Mouse (Mus musculus) intestine, embryonic 14.5 days (tissue): ENCODE measurements around the gene Gas7. TPM values are rescaled to one million over a fixed set of nuclear protein-coding genes. Genes with fewer than 3 reads are reported as not detected.
A peak's percentile ranks its signal among the peaks of the same experiment; 100 is the strongest.

Experiments used
- ATAC-seq: fragments of 200-750 bp; cut with Nextera tagmentation; replicated peaks from 2 replicates; pipeline ENCODE4 v1.8.0; 2017; ENCODE audit warnings: low read depth, moderate number of reproducible peaks, moderate TSS enrichment, moderate library complexity; ENCODE audit not compliant: low FRiP score, low TSS enrichment
- DNase-seq: peaks from one replicate; pipeline ENCODE4 v3.0.0-alpha.2; 2018; ENCODE audit warnings: low spot score
- H3K27ac ChIP-seq: fragments of 300-500 bp; sonication (generic); 2 replicates; pipeline ENCODE4 v1.5.1; 2014; ENCODE audit warnings: low read depth, mild to moderate bottlenecking, control low read depth
- H3K27me3 ChIP-seq: fragments of 300-500 bp; sonication (generic); replicated peaks from 2 replicates; pipeline ENCODE4 v1.6.1; 2014; ENCODE audit warnings: low read length, control low read depth; ENCODE audit not compliant: control insufficient read depth, insufficient read depth
- H3K36me3 ChIP-seq: fragments of 300-500 bp; sonication (generic); 2 replicates; pipeline ENCODE4 v1.6.1; 2014; ENCODE audit warnings: low read length, control low read depth; ENCODE audit not compliant: control insufficient read depth, insufficient read depth
- H3K4me1 ChIP-seq: fragments of 300-500 bp; sonication (generic); replicated peaks from 2 replicates; pipeline ENCODE4 v1.6.1; 2014; ENCODE audit warnings: low read length, control low read depth, mixed read lengths; ENCODE audit not compliant: control insufficient read depth, insufficient read depth
- H3K4me2 ChIP-seq: fragments of 300-500 bp; sonication (generic); 2 replicates; pipeline ENCODE4 v1.6.1; 2014; ENCODE audit warnings: low read length
- H3K4me3 ChIP-seq: fragments of 300-500 bp; sonication (generic); 2 replicates; pipeline ENCODE4 v1.5.1; 2014; ENCODE audit warnings: low read depth, low read length, control low read depth, mixed read lengths
- H3K9ac ChIP-seq: fragments of 300-500 bp; sonication (generic); 2 replicates; pipeline ENCODE4 v1.6.1; 2014; ENCODE audit warnings: mild to moderate bottlenecking, low read length
- H3K9me3 ChIP-seq: fragments of 300-500 bp; sonication (generic); 2 replicates; pipeline ENCODE4 v1.6.1; 2016; ENCODE audit warnings: low read length, control low read depth; ENCODE audit not compliant: control insufficient read depth
- WGBS: fragments of 180-500 bp; shearing (Covaris S2); extraction: QIAGEN DNeasy Blood & Tissue Kit; methylation state at CpG from one replicate; pipeline ENCODE4 v1.1.7; 2014; 5-methylcytosine and 5-hydroxymethylcytosine counted together
- polyA plus RNA-seq: library from polyadenylated mRNA; unstranded; fragments of >200 nt; fragmentation: Nextera tagmentation; extraction: Ambion mirVana; gene quantifications from 2 replicates; pipeline ENCODE4 v1.2.1, GENCODE M21; 2014

Gene Gas7
- polyA plus RNA-seq, 1 experiment from 2014 or later: 8.6 TPM

GRCm38 (mm10) chr11:67656366-67656765 lies 201.1 kb downstream of the Gas7 start:
- H3K9me3 ChIP-seq: no peaks in the 10 kb centered on the region
- H3K36me3 ChIP-seq: no peaks in the 10 kb centered on the region
- no peak overlapping the region for H3K9ac ChIP-seq
- no peak overlapping the region for H3K27ac ChIP-seq
- WGBS: 84% methylated on average over 7 of the region's 7 CpGs
- H3K4me1 ChIP-seq: no peaks in the 10 kb centered on the region
- DNase-seq (no peak), ATAC-seq (no peak)
- no peak overlapping the region for H3K4me2 ChIP-seq
- no peak overlapping the region for H3K4me3 ChIP-seq
- H3K27me3 ChIP-seq: no peaks in the 10 kb centered on the region

DNA sequence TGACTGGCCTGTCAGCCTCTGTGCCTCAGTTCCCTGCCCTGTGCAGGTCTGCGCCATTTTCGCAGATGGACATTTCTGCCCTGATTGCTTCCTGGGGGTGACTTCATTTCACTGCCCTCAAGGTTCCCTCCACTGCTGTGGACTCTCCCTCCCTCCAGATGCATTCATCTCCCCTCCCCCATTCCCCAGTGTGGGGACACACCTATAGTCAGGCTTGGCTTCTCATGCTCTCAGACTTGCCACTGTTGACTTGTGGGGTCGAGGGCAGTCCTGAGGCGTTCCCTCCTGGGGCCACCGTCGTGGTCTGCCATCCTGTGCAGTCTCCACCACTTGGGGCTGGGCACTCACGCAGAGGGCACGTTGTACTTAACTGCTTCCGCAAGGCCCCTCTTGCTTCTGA lies 201.6 kb downstream of the Gas7 start:
- ATAC-seq: no peak
- no peaks in the 10 kb centered on the region for H3K9me3 ChIP-seq
- no peak overlapping the region for H3K4me2 ChIP-seq
- no peak overlapping the region for H3K4me3 ChIP-seq
- H3K4me1 ChIP-seq: no peaks in the 10 kb centered on the region
- no peak for DNase-seq
- H3K9ac ChIP-seq: no peak overlapping the region
- WGBS: 91% methylated on average over 9 of the region's 9 CpGs
- no peaks in the 10 kb centered on the region for H3K36me3 ChIP-seq
- H3K27ac ChIP-seq: no peak overlapping the region
- no peaks in the 10 kb centered on the region for H3K27me3 ChIP-seq

DNA sequence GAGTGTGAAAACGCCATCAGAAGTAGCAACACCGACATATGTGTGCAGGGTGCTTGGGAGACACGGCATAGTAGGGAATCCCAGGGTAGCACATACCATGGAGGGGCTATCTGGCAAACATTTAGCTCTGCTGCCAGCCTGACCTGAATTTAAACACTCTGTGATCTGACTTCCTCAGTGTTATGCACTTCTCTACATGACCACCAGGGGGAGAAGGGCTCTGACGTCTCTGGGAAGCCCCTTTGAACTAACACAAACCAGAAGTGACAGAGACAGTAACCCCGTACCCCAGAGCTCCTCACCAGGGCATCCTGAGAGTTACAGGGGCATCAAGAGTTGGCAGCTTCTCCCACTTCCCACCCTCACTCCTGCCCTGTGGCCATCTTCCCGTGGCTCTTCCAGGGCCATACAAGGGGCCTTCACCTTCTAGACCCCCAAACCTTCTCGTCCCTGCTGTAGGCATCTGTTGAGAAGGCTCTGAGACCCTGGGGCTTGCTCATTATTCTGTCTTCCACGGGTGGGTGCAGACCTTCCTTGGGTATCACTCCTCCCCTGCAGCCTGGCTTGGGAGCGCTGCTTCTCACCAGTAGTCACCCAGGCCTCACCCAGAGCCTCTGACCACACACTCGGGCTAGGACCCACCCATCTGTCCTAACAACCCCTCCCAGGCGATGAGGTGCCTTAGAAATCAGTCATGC lies 202.6 kb downstream of the Gas7 start:
- no peaks in the 10 kb centered on the region for H3K4me1 ChIP-seq
- H3K36me3 ChIP-seq: no peaks in the 10 kb centered on the region
- H3K27me3 ChIP-seq: no peaks in the 10 kb centered on the region
- no peaks in the 10 kb centered on the region for H3K9me3 ChIP-seq
- H3K27ac ChIP-seq: no peak overlapping the region
- DNase-seq (no peak), ATAC-seq (0 out of 2 replicates have a peak, but pooled peaks have one; percentile 32)
- H3K4me2 ChIP-seq: no peak overlapping the region
- H3K9ac ChIP-seq: no peak overlapping the region
- 43% methylated on average over 11 of the region's 11 CpGs for WGBS
- H3K4me3 ChIP-seq: no peak overlapping the region

- no peak overlapping the region for H3K4me2 ChIP-seq
- H3K4me3 ChIP-seq: no peak overlapping the region
- ATAC-seq (no peak), DNase-seq (no peak)
- H3K27me3 ChIP-seq: no peaks in the 10 kb centered on the region
- no peaks in the 10 kb centered on the region for H3K4me1 ChIP-seq
- no peak overlapping the region for H3K9ac ChIP-seq
- H3K27ac ChIP-seq: no peak overlapping the region
- H3K36me3 ChIP-seq: no peaks in the 10 kb centered on the region
- WGBS: 83% methylated on average over 8 of the region's 8 CpGs
- no peaks in the 10 kb centered on the region for H3K9me3 ChIP-seq
Measured at GRCm38 (mm10) chr11:67661465-67661864, 206.2 kb downstream of the Gas7 start.

- Histone ChIP-seq H3K36me3 (no peaks in the 10 kb centered on the region), H3K4me3 (no peak overlapping the region), H3K9ac (no peak overlapping the region), H3K9me3 (no peaks in the 10 kb centered on the region), H3K4me2 (no peak overlapping the region), H3K4me1 (no peaks in the 10 kb centered on the region), H3K27ac (no peak overlapping the region), H3K27me3 (no peaks in the 10 kb centered on the region)
- DNase-seq: no peak
- ATAC-seq: no peak
- WGBS: 97% methylated on average over 4 of the region's 4 CpGs
Measured at GRCm38 (mm10) chr11:67663437-67663836, 208.2 kb downstream of the Gas7 start.

GRCm38 (mm10) chr11:67664261-67664660 lies 209.0 kb downstream of the Gas7 start:
- no peak overlapping the region for H3K4me3 ChIP-seq
- H3K4me2 ChIP-seq: no peak overlapping the region
- ATAC-seq (no peak), DNase-seq (no peak)
- H3K4me1 ChIP-seq: no peaks in the 10 kb centered on the region
- 75% methylated on average over 3 of the region's 3 CpGs for WGBS
- no peaks in the 10 kb centered on the region for H3K36me3 ChIP-seq
- H3K9me3 ChIP-seq: no peaks in the 10 kb centered on the region
- no peak overlapping the region for H3K27ac ChIP-seq
- H3K27me3 ChIP-seq: no peaks in the 10 kb centered on the region
- H3K9ac ChIP-seq: no peak overlapping the region

GRCm38 (mm10) chr11:67664918-67665317 lies 209.7 kb downstream of the Gas7 start:
- DNase-seq (no peak), ATAC-seq (no peak)
- no peaks in the 10 kb centered on the region for H3K9me3 ChIP-seq
- no peaks in the 10 kb centered on the region for H3K27me3 ChIP-seq
- no peaks in the 10 kb centered on the region for H3K4me1 ChIP-seq
- H3K27ac ChIP-seq: no peak overlapping the region
- no peak overlapping the region for H3K4me3 ChIP-seq
- H3K36me3 ChIP-seq: no peaks in the 10 kb centered on the region
- WGBS: 80% methylated on average over 6 of the region's 6 CpGs
- H3K9ac ChIP-seq: no peak overlapping the region
- no peak overlapping the region for H3K4me2 ChIP-seq

- ATAC-seq: no peak
- Histone ChIP-seq H3K27me3 (no peaks in the 10 kb centered on the region), H3K4me3 (no peak overlapping the region), H3K27ac (no peak overlapping the region), H3K36me3 (no peaks in the 10 kb centered on the region), H3K4me2 (no peak overlapping the region), H3K9me3 (no peaks in the 10 kb centered on the region), H3K4me1 (no peaks in the 10 kb centered on the region), H3K9ac (no peak overlapping the region)
- DNase-seq: no peak
- 86% methylated on average over 5 of the region's 5 CpGs for WGBS
Measured at GRCm38 (mm10) chr11:67666129-67666528, 210.9 kb downstream of the Gas7 start.
